Mouse (Mus musculus): ENCODE measurements at regions not wholly inside any gene's neighbourhood (a gene's known extent, or its start where the extent isn't known, plus 50 kb on each side); places are given as distances from the start of the nearest gene placed in this dataset.

DNA sequence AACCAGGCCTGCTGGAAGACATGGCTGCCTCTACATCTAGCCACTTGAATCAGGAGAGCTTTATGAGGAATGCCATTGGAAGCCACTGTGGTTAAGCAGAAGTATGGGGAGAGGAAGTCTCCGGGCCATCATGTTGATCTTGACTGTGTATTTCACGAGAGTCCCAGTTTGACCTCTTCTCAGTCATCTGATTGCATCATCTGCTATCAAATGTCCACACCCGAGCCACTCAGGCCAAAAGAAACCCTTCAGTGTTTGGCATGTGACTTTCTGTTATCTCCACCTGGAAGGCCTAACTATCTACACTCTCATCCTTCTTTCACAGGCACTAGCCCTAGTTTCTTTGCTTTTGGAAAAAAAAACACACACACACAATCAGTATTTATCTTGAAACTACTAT lies 186.9 kb upstream of the Id2 start:
- H3K27me3 ChIP-seq (ENCODE audit: control insufficient read depth, insufficient read depth, low read length), result no peaks in the 10 kb centered on the region
- H3K4me2 ChIP-seq (replicated peaks; ENCODE audit: low read depth, low read length), result no peak overlapping the region
- WGBS, result 69% methylated on average over 3 of the region's 3 CpGs
- no peak overlapping the region for H3K27ac ChIP-seq (ENCODE audit: low read length)
- no peaks in the 10 kb centered on the region for H3K4me1 ChIP-seq (ENCODE audit: control insufficient read depth, insufficient read depth, low read length)
- no peak overlapping the region for H3K4me3 ChIP-seq (ENCODE audit: low read depth, low read length)
- no peak for ATAC-seq (ENCODE audit: insufficient number of reproducible peaks, insufficient read depth, low FRiP score, low read depth)
- no peak overlapping the region for H3K9ac ChIP-seq (replicated peaks; ENCODE audit: low read depth, low read length)
- H3K9me3 ChIP-seq (ENCODE audit: control insufficient read depth, low read depth, low read length), result no peaks in the 10 kb centered on the region
- H3K36me3 ChIP-seq (ENCODE audit: control insufficient read depth, insufficient read depth, low read length), result no peaks in the 10 kb centered on the region

DNA sequence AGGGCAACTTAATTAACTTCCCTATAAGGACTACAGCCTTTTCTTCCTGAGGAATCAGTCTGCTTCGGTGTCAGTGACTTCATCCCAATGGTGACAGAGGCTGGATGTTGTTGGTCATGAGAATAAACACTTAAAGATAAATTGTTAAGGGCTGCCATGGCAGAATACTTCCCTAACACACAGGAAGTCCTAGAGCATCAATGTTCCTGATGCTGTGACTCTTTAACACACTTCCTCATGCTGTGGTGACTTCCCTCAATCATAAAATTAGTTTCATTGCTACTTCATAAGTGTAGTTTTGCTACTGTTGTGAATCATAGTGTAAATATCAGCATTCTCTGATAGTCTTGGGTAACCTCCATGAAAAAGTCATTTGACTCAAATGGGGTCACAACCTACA lies 184.5 kb upstream of the Id2 start:
- Histone ChIP-seq H3K4me3 (ENCODE audit: low read depth, low read length) (no peak overlapping the region), H3K4me2 (replicated peaks; ENCODE audit: low read depth, low read length) (no peak overlapping the region), H3K9me3 (ENCODE audit: control insufficient read depth, low read depth, low read length) (no peaks in the 10 kb centered on the region), H3K4me1 (ENCODE audit: control insufficient read depth, insufficient read depth, low read length) (no peaks in the 10 kb centered on the region), H3K27me3 (ENCODE audit: control insufficient read depth, insufficient read depth, low read length) (no peaks in the 10 kb centered on the region), H3K36me3 (ENCODE audit: control insufficient read depth, insufficient read depth, low read length) (no peaks in the 10 kb centered on the region), H3K9ac (replicated peaks; ENCODE audit: low read depth, low read length) (no peak overlapping the region), H3K27ac (ENCODE audit: low read length) (no peak overlapping the region)
- 76% methylated on average over 1 of the region's 1 CpGs for WGBS
- no peak for ATAC-seq (ENCODE audit: insufficient number of reproducible peaks, insufficient read depth, low FRiP score, low read depth)

DNA sequence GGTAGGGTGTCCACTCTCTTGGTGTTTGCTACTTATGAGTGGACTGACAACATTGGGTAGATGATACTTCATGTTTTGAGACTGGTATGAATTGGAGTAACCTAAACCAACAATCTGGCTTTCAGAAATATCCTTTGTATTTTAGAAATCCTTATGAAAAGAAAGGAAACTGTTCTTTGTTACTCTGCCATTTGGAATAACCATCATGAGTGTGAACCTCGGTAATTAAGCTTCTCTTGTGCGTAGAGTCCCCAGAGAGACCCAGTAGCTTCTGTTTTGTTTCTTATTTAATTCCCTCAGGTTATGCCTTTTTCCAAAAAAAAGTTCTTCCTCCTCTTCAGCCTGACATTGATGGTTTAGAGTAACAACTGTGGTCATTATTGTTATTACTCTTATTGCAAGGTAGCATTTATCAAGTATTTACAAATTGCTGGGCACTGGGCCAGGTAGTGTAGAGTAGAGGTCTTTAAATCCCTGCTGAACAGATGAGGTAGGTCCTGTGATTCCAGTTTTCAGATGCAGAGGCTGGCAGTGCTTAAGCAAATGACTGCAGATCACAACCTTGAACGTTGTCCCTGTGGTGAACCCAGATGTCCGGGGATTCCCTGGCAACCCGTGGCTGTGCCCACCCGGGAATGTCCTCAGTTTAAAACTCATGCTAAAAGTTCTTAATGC lies 176.8 kb upstream of the Id2 start:
- H3K36me3 ChIP-seq (ENCODE audit: control insufficient read depth, insufficient read depth, low read length), result no peaks in the 10 kb centered on the region
- no peaks in the 10 kb centered on the region for H3K27me3 ChIP-seq (ENCODE audit: control insufficient read depth, insufficient read depth, low read length)
- no peak overlapping the region for H3K27ac ChIP-seq (ENCODE audit: low read length)
- WGBS, result 58% methylated on average over 6 of the region's 6 CpGs
- no peak overlapping the region for H3K9ac ChIP-seq (replicated peaks; ENCODE audit: low read depth, low read length)
- no peaks in the 10 kb centered on the region for H3K9me3 ChIP-seq (ENCODE audit: control insufficient read depth, low read depth, low read length)
- peaks cover 12% of the 10 kb centered on the region; the same call in 1 of the 2 replicates for H3K4me1 ChIP-seq (ENCODE audit: control insufficient read depth, insufficient read depth, low read length)
- no peak overlapping the region for H3K4me3 ChIP-seq (ENCODE audit: low read depth, low read length)
- no peak overlapping the region for H3K4me2 ChIP-seq (replicated peaks; ENCODE audit: low read depth, low read length)
- no peak for ATAC-seq (ENCODE audit: insufficient number of reproducible peaks, insufficient read depth, low FRiP score, low read depth)

DNA sequence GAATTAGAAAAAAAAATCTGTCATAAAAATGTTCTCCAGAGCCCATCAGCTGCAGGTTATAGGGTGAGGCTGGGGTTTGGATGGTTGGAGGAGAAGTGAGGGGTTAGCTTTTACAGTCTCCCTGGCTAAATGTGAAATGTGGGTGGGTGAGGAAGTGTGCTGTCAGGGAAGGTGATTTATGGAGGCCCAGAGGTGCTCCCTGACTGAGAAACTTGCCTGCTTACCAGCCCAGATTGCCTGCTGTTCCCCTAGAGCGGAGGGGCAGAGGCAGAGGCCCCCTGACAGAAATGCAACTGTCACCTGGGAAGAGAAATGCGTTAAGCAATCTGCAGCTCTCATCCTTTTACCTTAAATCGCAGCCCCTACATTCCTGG lies 175.8 kb upstream of the Id2 start:
- Histone ChIP-seq H3K27ac (ENCODE audit: low read length) (no peak overlapping the region), H3K4me2 (replicated peaks; ENCODE audit: low read depth, low read length) (no peak overlapping the region), H3K4me3 (ENCODE audit: low read depth, low read length) (no peak overlapping the region), H3K4me1 (ENCODE audit: control insufficient read depth, insufficient read depth, low read length) (peaks cover 12% of the 10 kb centered on the region; the same call in 1 of the 2 replicates), H3K36me3 (ENCODE audit: control insufficient read depth, insufficient read depth, low read length) (no peaks in the 10 kb centered on the region), H3K27me3 (ENCODE audit: control insufficient read depth, insufficient read depth, low read length) (no peaks in the 10 kb centered on the region), H3K9me3 (ENCODE audit: control insufficient read depth, low read depth, low read length) (no peaks in the 10 kb centered on the region), H3K9ac (replicated peaks; ENCODE audit: low read depth, low read length) (no peak overlapping the region)
- ATAC-seq (ENCODE audit: insufficient number of reproducible peaks, insufficient read depth, low FRiP score, low read depth), result no peak
- WGBS, result 14% methylated on average over 3 of the region's 3 CpGs

DNA sequence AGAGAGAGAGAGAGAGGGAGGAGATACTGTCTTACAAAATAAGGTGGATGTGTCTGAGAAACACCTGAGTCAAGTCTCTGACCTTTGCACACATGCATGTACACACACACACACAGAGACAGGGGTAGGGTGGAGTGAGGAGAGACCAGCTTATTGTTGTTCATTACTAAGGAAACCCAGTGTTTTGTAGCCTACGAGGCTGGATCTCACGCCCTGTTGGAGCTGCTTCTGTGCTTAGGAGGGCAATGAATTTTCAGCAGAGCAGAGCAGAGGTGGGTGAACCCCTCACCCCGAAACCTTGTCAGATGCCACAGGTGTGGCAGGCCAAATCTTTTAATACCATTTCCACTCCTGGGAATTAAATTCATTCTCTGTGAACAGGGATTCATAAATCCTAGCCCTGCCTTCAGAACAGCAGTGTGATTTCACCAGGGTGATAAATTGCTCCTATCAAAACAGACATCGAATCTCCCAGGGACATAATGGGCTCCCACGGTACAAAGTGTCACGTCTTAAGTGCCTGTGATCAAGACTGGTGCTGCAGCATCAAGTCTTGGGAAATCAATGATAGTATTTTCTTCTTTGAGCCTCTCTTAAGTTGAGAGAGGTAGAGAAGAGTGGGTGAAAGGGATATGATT lies 175.3 kb upstream of the Id2 start:
- no peaks in the 10 kb centered on the region for H3K27me3 ChIP-seq (ENCODE audit: control insufficient read depth, insufficient read depth, low read length)
- ATAC-seq (ENCODE audit: insufficient number of reproducible peaks, insufficient read depth, low FRiP score, low read depth), result no peak
- H3K27ac ChIP-seq (ENCODE audit: low read length), result no peak overlapping the region
- no peak overlapping the region for H3K4me2 ChIP-seq (replicated peaks; ENCODE audit: low read depth, low read length)
- H3K9me3 ChIP-seq (ENCODE audit: control insufficient read depth, low read depth, low read length), result no peaks in the 10 kb centered on the region
- no peak overlapping the region for H3K4me3 ChIP-seq (ENCODE audit: low read depth, low read length)
- H3K36me3 ChIP-seq (ENCODE audit: control insufficient read depth, insufficient read depth, low read length), result no peaks in the 10 kb centered on the region
- no peak overlapping the region for H3K9ac ChIP-seq (replicated peaks; ENCODE audit: low read depth, low read length)
- H3K4me1 ChIP-seq (ENCODE audit: control insufficient read depth, insufficient read depth, low read length), result peaks cover 12% of the 10 kb centered on the region; the same call in 1 of the 2 replicates
- 17% methylated on average over 6 of the region's 6 CpGs for WGBS

DNA sequence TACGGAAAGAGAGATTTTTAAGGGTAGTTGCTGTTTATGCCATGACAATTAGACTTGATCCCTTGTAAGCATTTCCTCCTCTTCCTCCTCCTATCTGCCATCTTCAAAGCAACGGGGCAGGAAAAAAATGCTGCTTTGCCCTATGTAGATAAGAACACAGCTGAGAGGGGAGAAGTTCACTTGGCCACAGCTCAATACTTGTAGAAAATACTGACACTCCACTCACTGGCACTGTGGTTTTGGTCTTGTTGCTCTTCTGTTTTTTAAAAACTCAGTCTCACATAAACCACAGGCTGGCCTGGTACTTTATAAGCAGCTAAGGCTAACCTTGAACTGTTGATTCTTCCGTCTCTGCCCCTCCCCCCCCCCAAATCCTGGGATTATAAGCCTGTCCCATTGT lies 172.9 kb upstream of the Id2 start:
- H3K4me2 ChIP-seq (replicated peaks; ENCODE audit: low read depth, low read length), result no peak overlapping the region
- H3K4me3 ChIP-seq (ENCODE audit: low read depth, low read length), result no peak overlapping the region
- H3K9ac ChIP-seq (replicated peaks; ENCODE audit: low read depth, low read length), result no peak overlapping the region
- 45% methylated on average over 3 of the region's 3 CpGs for WGBS
- H3K36me3 ChIP-seq (ENCODE audit: control insufficient read depth, insufficient read depth, low read length), result no peaks in the 10 kb centered on the region
- H3K27me3 ChIP-seq (ENCODE audit: control insufficient read depth, insufficient read depth, low read length), result no peaks in the 10 kb centered on the region
- H3K4me1 ChIP-seq (ENCODE audit: control insufficient read depth, insufficient read depth, low read length), result peaks cover 16% of the 10 kb centered on the region; the same call in 1 of the 2 replicates
- ATAC-seq (ENCODE audit: insufficient number of reproducible peaks, insufficient read depth, low FRiP score, low read depth), result no peak
- no peak overlapping the region for H3K27ac ChIP-seq (ENCODE audit: low read length)
- H3K9me3 ChIP-seq (ENCODE audit: control insufficient read depth, low read depth, low read length), result no peaks in the 10 kb centered on the region

- ATAC-seq (ENCODE audit: insufficient number of reproducible peaks, insufficient read depth, low FRiP score, low read depth), result no peak
- H3K9me3 ChIP-seq (ENCODE audit: control insufficient read depth, low read depth, low read length), result no peaks in the 10 kb centered on the region
- H3K4me2 ChIP-seq (replicated peaks; ENCODE audit: low read depth, low read length), result no peak overlapping the region
- no peak overlapping the region for H3K4me3 ChIP-seq (ENCODE audit: low read depth, low read length)
- no peaks in the 10 kb centered on the region for H3K36me3 ChIP-seq (ENCODE audit: control insufficient read depth, insufficient read depth, low read length)
- H3K4me1 ChIP-seq (ENCODE audit: control insufficient read depth, insufficient read depth, low read length), result peaks cover 12% of the 10 kb centered on the region; the same call in 1 of the 2 replicates
- H3K27me3 ChIP-seq (ENCODE audit: control insufficient read depth, insufficient read depth, low read length), result no peaks in the 10 kb centered on the region
- H3K27ac ChIP-seq (ENCODE audit: low read length), result no peak overlapping the region
- WGBS, result 58% methylated on average over 18 of the region's 18 CpGs
- no peak overlapping the region for H3K9ac ChIP-seq (replicated peaks; ENCODE audit: low read depth, low read length)
Observed at GRCm38 (mm10) chr12:25268871-25269850, 172.2 kb upstream of the Id2 start.

GRCm38 (mm10) chr12:25268323-25268722 lies 171.4 kb upstream of the Id2 start:
- no peaks in the 10 kb centered on the region for H3K27me3 ChIP-seq (ENCODE audit: control insufficient read depth, insufficient read depth, low read length)

More at GRCm38 (mm10) chr12:25268323-25268722, 171.4 kb upstream of the Id2 start:
- whole genome bisulfite sequencing, result 75% methylated on average over 7 of the region's 7 CpGs
- Histone ChIP-seq H3K4me3 (ENCODE audit: low read depth, low read length) (no peak overlapping the region), H3K36me3 (ENCODE audit: control insufficient read depth, insufficient read depth, low read length) (no peaks in the 10 kb centered on the region), H3K4me2 (replicated peaks; ENCODE audit: low read depth, low read length) (no peak overlapping the region), H3K9ac (replicated peaks; ENCODE audit: low read depth, low read length) (no peak overlapping the region), H3K4me1 (ENCODE audit: control insufficient read depth, insufficient read depth, low read length) (peaks cover 12% of the 10 kb centered on the region; the same call in 1 of the 2 replicates), H3K27ac (ENCODE audit: low read length) (no peak overlapping the region), H3K9me3 (ENCODE audit: control insufficient read depth, low read depth, low read length) (no peaks in the 10 kb centered on the region)
- ATAC-seq (ENCODE audit: insufficient number of reproducible peaks, insufficient read depth, low FRiP score, low read depth), result no peak
